Mouse (Mus musculus) layer of hippocampus, adult 2 months (tissue): ENCODE measurements at regions not wholly inside any gene's neighbourhood (a gene's known extent, or its start where the extent isn't known, plus 50 kb on each side); places are given as distances from the start of the nearest gene placed in this dataset.

ENCODE experiments used
- DNase-seq, 2 experiments: peaks; one replicate each; pipeline ENCODE4 v3.0.0; 2022; ENCODE audit warnings: low spot score in 2 of 2
- H3K27ac ChIP-seq: fragments of 200-600 bp; 2 replicates; pipeline ENCODE4 v1.8.1; 2022
- H3K4me3 ChIP-seq: fragments of 200-600 bp; 2 replicates; pipeline ENCODE4 v1.8.1; 2022; ENCODE audit warnings: mild to moderate bottlenecking
- CTCF ChIP-seq: fragments of 200-600 bp; conservative IDR thresholded peaks from 2 replicates; pipeline ENCODE4 v1.8.1; 2022; ENCODE audit warnings: antibody characterized with exemption, mild to moderate bottlenecking, moderate library complexity

- H3K4me3 ChIP-seq: no peak overlapping the region
- no peak overlapping the region for H3K27ac ChIP-seq
- no peak for DNase-seq
Observed at GRCm38 (mm10) chr6:143287322-143287721, 120.3 kb downstream of the Etnk1 start.

GRCm38 (mm10) chr6:143288491-143289130 is 121.6 kb downstream of the Etnk1 start:
- TF ChIP-seq CTCF: no peak
- Histone ChIP-seq H3K27ac (peak overlapping the region; percentile 64), H3K4me3 (no peak overlapping the region)
- peak; percentile 22 to 71 for DNase-seq

More at GRCm38 (mm10) chr6:143287322-143287721, 120.3 kb downstream of the Etnk1 start:
- TF ChIP-seq CTCF: no peak

GRCm38 (mm10) chr6:143293648-143294047 is 126.6 kb downstream of the Etnk1 start:
- Histone ChIP-seq H3K4me3 (no peak overlapping the region), H3K27ac (no peak overlapping the region)
- DNase-seq: no peak
- TF ChIP-seq CTCF: no peak

DNA sequence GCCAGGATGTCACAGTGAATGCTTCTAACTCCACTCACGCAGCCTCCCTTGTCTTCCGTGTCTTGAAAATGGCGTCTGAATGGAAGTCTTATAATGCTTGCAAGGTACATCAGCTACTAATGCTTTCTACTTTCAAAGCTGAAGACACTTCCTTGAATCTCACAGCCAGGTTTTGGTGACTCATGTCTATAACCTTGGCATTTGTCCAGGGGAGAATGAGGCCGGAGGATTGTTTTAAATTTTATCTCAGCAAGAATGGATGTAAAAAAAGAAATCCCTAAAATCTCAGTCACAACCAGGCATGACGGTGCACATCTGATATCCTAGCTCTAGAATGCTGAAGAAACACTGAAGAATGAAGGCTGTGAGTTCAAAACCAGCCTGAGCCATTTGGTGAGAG is 131.4 kb downstream of the Etnk1 start:
- Histone ChIP-seq H3K4me3 (no peak overlapping the region), H3K27ac (no peak overlapping the region)
- DNase-seq: no peak
- TF ChIP-seq CTCF: no peak

GRCm38 (mm10) chr6:143301414-143301813 is 134.4 kb downstream of the Etnk1 start:
- no peak for DNase-seq
- TF ChIP-seq CTCF: no peak
- Histone ChIP-seq H3K4me3 (no peak overlapping the region), H3K27ac (no peak overlapping the region)

GRCm38 (mm10) chr6:143307327-143307726 is 140.3 kb downstream of the Etnk1 start:
- DNase-seq: no peak
- no peak overlapping the region for H3K4me3 ChIP-seq
- H3K27ac ChIP-seq: no peak overlapping the region
- no peak for TF ChIP-seq CTCF

GRCm38 (mm10) chr6:143315859-143316258 is 148.8 kb downstream of the Etnk1 start:
- no peak for TF ChIP-seq CTCF
- H3K27ac ChIP-seq: no peak overlapping the region
- H3K4me3 ChIP-seq: no peak overlapping the region
- DNase-seq: no peak

- Histone ChIP-seq H3K4me3 (peak overlapping the region; percentile 35), H3K27ac (no peak overlapping the region)
- peak; percentile 85 for TF ChIP-seq CTCF
- DNase-seq: peak in 1 of 2 experiments; percentile 38
Observed at GRCm38 (mm10) chr6:143320426-143320825, 153.4 kb downstream of the Etnk1 start.

DNA sequence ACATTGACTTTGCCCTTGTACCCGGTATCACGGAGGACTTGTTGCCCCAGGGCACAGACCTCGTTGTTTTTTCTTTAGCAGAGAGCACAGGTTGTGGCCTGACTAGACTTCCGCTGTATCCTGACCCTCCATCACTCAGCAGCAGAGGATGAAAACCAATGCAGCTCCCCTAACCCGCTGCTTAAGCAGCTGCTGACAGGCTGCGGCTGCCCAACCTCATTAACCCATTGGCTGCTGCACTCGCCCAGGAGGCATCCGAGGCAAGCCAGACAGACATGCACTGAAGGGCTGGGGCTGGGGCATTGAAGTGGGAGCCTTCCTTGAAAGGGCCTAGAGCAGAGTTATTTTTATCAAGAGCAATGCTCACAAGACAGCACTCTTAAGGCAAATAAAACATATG is 157.6 kb downstream of the Etnk1 start:
- Histone ChIP-seq H3K27ac (no peak overlapping the region), H3K4me3 (no peak overlapping the region)
- no peak for TF ChIP-seq CTCF
- DNase-seq: no peak

GRCm38 (mm10) chr6:143326956-143327722 is 160.1 kb downstream of the Etnk1 start:
- Histone ChIP-seq H3K27ac (no peak overlapping the region), H3K4me3 (no peak overlapping the region)
- no peak for TF ChIP-seq CTCF
- DNase-seq: no peak

- peak; percentile 51 for TF ChIP-seq CTCF
- no peak overlapping the region for H3K4me3 ChIP-seq
- no peak overlapping the region for H3K27ac ChIP-seq
- no peak for DNase-seq
Observed at GRCm38 (mm10) chr6:143327788-143328187, 160.8 kb downstream of the Etnk1 start.

DNA sequence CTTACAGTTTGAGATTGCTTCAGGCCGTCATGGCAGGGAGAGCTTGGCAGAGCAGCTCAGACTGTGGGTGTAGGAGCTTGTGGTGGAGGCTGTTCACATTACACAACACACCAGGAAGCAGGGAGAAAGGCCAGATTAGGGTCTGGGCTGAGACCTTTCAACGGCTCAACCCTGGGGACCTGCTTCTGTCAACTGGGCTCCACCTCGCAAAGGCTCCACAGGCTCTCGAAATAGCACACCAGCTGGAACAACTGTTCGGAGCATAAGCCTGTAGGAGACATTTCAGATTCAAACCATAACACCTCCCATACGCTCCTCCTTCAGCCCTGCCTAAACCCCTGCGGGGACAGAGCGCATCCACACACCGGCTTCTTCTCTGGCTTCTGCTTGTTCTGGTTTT is 161.2 kb downstream of the Etnk1 start:
- H3K4me3 ChIP-seq: no peak overlapping the region
- no peak for DNase-seq
- TF ChIP-seq CTCF: no peak
- no peak overlapping the region for H3K27ac ChIP-seq

GRCm38 (mm10) chr6:143329096-143329495 is 162.1 kb downstream of the Etnk1 start:
- no peak overlapping the region for H3K27ac ChIP-seq
- TF ChIP-seq CTCF: peak; percentile 51
- no peak overlapping the region for H3K4me3 ChIP-seq
- no peak for DNase-seq

DNA sequence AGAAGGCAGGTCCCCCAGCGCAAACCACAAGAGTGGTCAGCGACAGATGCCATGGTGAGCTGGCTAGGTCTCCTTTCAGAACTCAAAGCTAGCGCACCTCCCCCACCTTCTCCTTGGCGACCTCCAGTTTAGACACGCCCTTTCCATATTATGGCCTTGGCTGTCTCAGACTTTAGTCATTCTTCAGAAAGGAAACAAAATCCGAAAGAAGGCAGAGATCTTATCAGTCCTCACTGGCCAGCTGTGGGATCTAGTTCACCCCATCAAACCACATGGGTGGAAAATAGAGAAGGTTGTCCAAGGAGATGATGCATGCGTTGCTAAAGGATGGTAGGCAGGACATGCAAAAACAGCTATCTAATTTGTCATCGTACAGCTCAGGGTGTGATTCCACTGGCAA is 166.5 kb downstream of the Etnk1 start:
- no peak overlapping the region for H3K4me3 ChIP-seq
- no peak for DNase-seq
- no peak for TF ChIP-seq CTCF
- H3K27ac ChIP-seq: no peak overlapping the region
